Mouse (Mus musculus): ENCODE measurements around the gene Gm4922. TPM values are rescaled to one million over a fixed set of nuclear protein-coding genes. Genes with fewer than 3 reads are reported as not detected.
A peak's percentile ranks its signal among the peaks of the same experiment; 100 is the strongest.

Gm4922 gene
- polyA plus RNA-seq, 1 experiment from 2014 or later = not detected

- no peaks in the 10 kb centered on the region for H3K27me3 ChIP-seq (ENCODE audit: control insufficient read depth, insufficient read depth, low read length)
- 22% methylated on average over 5 of the region's 5 CpGs for WGBS
- no peaks in the 10 kb centered on the region for H3K36me3 ChIP-seq (ENCODE audit: control insufficient read depth, insufficient read depth, low read length)
- H3K4me2 ChIP-seq (ENCODE audit: low read length) = no peak overlapping the region
- no peak overlapping the region for H3K4me3 ChIP-seq (ENCODE audit: control insufficient read depth in 1 of 2, insufficient read depth in 1 of 2, low read depth in 1 of 2, low read length in 2 of 2)
- H3K9me3 ChIP-seq (ENCODE audit: control insufficient read depth, low read length) = no peaks in the 10 kb centered on the region
- no peak overlapping the region for H3K9ac ChIP-seq (ENCODE audit: low read length)
- H3K4me1 ChIP-seq (ENCODE audit: control insufficient read depth in 2 of 2, insufficient read depth in 2 of 2, low read length in 2 of 2) = peaks cover 7 to 25% of the 10 kb centered on the region in 2 experiments
- H3K27ac ChIP-seq (replicated peaks in 1 of 2; ENCODE audit: control insufficient read depth in 1 of 2, insufficient read depth in 1 of 2, low read depth in 2 of 2, low read length in 2 of 2) = no peak overlapping the region
- peak; percentile 75; the same call in 1 of the 2 replicates for ATAC-seq (ENCODE audit: insufficient number of reproducible peaks, insufficient read depth, low FRiP score, low read depth)
These were observed 30.0 kb upstream of the Gm4922 start for GRCm38 (mm10) chr10:18816560-18816959.

GRCm38 (mm10) chr10:18811751-18812150 is 25.2 kb upstream of the Gm4922 start:
- ATAC-seq (ENCODE audit: insufficient number of reproducible peaks, insufficient read depth, low FRiP score, low read depth) = peak; percentile 88
- Histone ChIP-seq H3K9ac (ENCODE audit: low read length) (no peak overlapping the region), H3K27me3 (ENCODE audit: control insufficient read depth, insufficient read depth, low read length) (no peaks in the 10 kb centered on the region), H3K4me1 (ENCODE audit: control insufficient read depth in 2 of 2, insufficient read depth in 2 of 2, low read length in 2 of 2) (peaks cover 5 to 24% of the 10 kb centered on the region in 2 experiments), H3K4me3 (ENCODE audit: control insufficient read depth in 1 of 2, insufficient read depth in 1 of 2, low read depth in 1 of 2, low read length in 2 of 2) (no peak overlapping the region), H3K27ac (replicated peaks in 1 of 2; ENCODE audit: control insufficient read depth in 1 of 2, insufficient read depth in 1 of 2, low read depth in 2 of 2, low read length in 2 of 2) (peak overlapping the region in 1 of 2 experiments; percentile 68; a peak in 3 of 4 replicates), H3K9me3 (ENCODE audit: control insufficient read depth, low read length) (no peaks in the 10 kb centered on the region), H3K36me3 (ENCODE audit: control insufficient read depth, insufficient read depth, low read length) (no peaks in the 10 kb centered on the region), H3K4me2 (ENCODE audit: low read length) (no peak overlapping the region)
- WGBS = 21% methylated on average over 2 of the region's 2 CpGs

- Histone ChIP-seq H3K9ac (ENCODE audit: low read length) (no peak overlapping the region), H3K4me1 (ENCODE audit: control insufficient read depth in 2 of 2, insufficient read depth in 2 of 2, low read length in 2 of 2) (no peaks in the 10 kb centered on the region), H3K36me3 (ENCODE audit: control insufficient read depth, insufficient read depth, low read length) (no peaks in the 10 kb centered on the region), H3K4me2 (ENCODE audit: low read length) (no peak overlapping the region), H3K27ac (replicated peaks in 1 of 2; ENCODE audit: control insufficient read depth in 1 of 2, insufficient read depth in 1 of 2, low read depth in 2 of 2, low read length in 2 of 2) (no peak overlapping the region), H3K9me3 (ENCODE audit: control insufficient read depth, low read length) (no peaks in the 10 kb centered on the region), H3K4me3 (ENCODE audit: control insufficient read depth in 1 of 2, insufficient read depth in 1 of 2, low read depth in 1 of 2, low read length in 2 of 2) (no peak overlapping the region), H3K27me3 (ENCODE audit: control insufficient read depth, insufficient read depth, low read length) (no peaks in the 10 kb centered on the region)
- ATAC-seq (ENCODE audit: insufficient number of reproducible peaks, insufficient read depth, low FRiP score, low read depth) = no peak
- whole genome bisulfite sequencing = 83% methylated on average over 4 of the region's 4 CpGs
These were observed 3.5 kb upstream of the Gm4922 start for GRCm38 (mm10) chr10:18790063-18790462.

- Histone ChIP-seq H3K27me3 (ENCODE audit: control insufficient read depth, insufficient read depth, low read length) (no peaks in the 10 kb centered on the region), H3K4me1 (ENCODE audit: control insufficient read depth in 2 of 2, insufficient read depth in 2 of 2, low read length in 2 of 2) (no peaks in the 10 kb centered on the region), H3K4me2 (ENCODE audit: low read length) (no peak overlapping the region), H3K4me3 (ENCODE audit: control insufficient read depth in 1 of 2, insufficient read depth in 1 of 2, low read depth in 1 of 2, low read length in 2 of 2) (no peak overlapping the region), H3K27ac (replicated peaks in 1 of 2; ENCODE audit: control insufficient read depth in 1 of 2, insufficient read depth in 1 of 2, low read depth in 2 of 2, low read length in 2 of 2) (no peak overlapping the region), H3K36me3 (ENCODE audit: control insufficient read depth, insufficient read depth, low read length) (no peaks in the 10 kb centered on the region), H3K9ac (ENCODE audit: low read length) (no peak overlapping the region), H3K9me3 (ENCODE audit: control insufficient read depth, low read length) (no peaks in the 10 kb centered on the region)
- 67% methylated on average over 1 of the region's 1 CpGs for WGBS
- no peak for ATAC-seq (ENCODE audit: insufficient number of reproducible peaks, insufficient read depth, low FRiP score, low read depth)
These were observed 2.0 kb upstream of the Gm4922 start for GRCm38 (mm10) chr10:18788601-18789000.

- H3K27me3 ChIP-seq (ENCODE audit: control insufficient read depth, insufficient read depth, low read length) = no peaks in the 10 kb centered on the region
- H3K4me2 ChIP-seq (ENCODE audit: low read length) = no peak overlapping the region
- H3K27ac ChIP-seq (replicated peaks in 1 of 2; ENCODE audit: control insufficient read depth in 1 of 2, insufficient read depth in 1 of 2, low read depth in 2 of 2, low read length in 2 of 2) = no peak overlapping the region
- H3K9me3 ChIP-seq (ENCODE audit: control insufficient read depth, low read length) = no peaks in the 10 kb centered on the region
- peaks cover 11 to 29% of the 10 kb centered on the region in 2 experiments for H3K4me1 ChIP-seq (ENCODE audit: control insufficient read depth in 2 of 2, insufficient read depth in 2 of 2, low read length in 2 of 2)
- ATAC-seq (ENCODE audit: insufficient number of reproducible peaks, insufficient read depth, low FRiP score, low read depth) = no peak
- no peak overlapping the region for H3K9ac ChIP-seq (ENCODE audit: low read length)
- no peak overlapping the region for H3K4me3 ChIP-seq (ENCODE audit: control insufficient read depth in 1 of 2, insufficient read depth in 1 of 2, low read depth in 1 of 2, low read length in 2 of 2)
- H3K36me3 ChIP-seq (ENCODE audit: control insufficient read depth, insufficient read depth, low read length) = no peaks in the 10 kb centered on the region
- 76% methylated on average over 3 of the region's 3 CpGs for WGBS
These were observed 9.0 kb downstream of the Gm4922 start for GRCm38 (mm10) chr10:18777546-18777945.

GRCm38 (mm10) chr10:18772537-18773179 is 13.9 kb downstream of the Gm4922 start:
- 45% methylated on average over 4 of the region's 4 CpGs for WGBS
- Histone ChIP-seq H3K4me3 (ENCODE audit: control insufficient read depth in 1 of 2, insufficient read depth in 1 of 2, low read depth in 1 of 2, low read length in 2 of 2) (no peak overlapping the region), H3K4me1 (ENCODE audit: control insufficient read depth in 2 of 2, insufficient read depth in 2 of 2, low read length in 2 of 2) (peaks cover 9 to 14% of the 10 kb centered on the region in 2 experiments), H3K4me2 (ENCODE audit: low read length) (no peak overlapping the region), H3K36me3 (ENCODE audit: control insufficient read depth, insufficient read depth, low read length) (no peaks in the 10 kb centered on the region), H3K27me3 (ENCODE audit: control insufficient read depth, insufficient read depth, low read length) (no peaks in the 10 kb centered on the region), H3K9me3 (ENCODE audit: control insufficient read depth, low read length) (no peaks in the 10 kb centered on the region), H3K9ac (ENCODE audit: low read length) (no peak overlapping the region), H3K27ac (replicated peaks in 1 of 2; ENCODE audit: control insufficient read depth in 1 of 2, insufficient read depth in 1 of 2, low read depth in 2 of 2, low read length in 2 of 2) (0 out of 4 replicates have a peak overlapping the region, but pooled peaks of 1 of the 2 experiments have one; percentile 9)
- no peak for ATAC-seq (ENCODE audit: insufficient number of reproducible peaks, insufficient read depth, low FRiP score, low read depth)

- Histone ChIP-seq H3K36me3 (ENCODE audit: control insufficient read depth, insufficient read depth, low read length) (no peaks in the 10 kb centered on the region), H3K4me2 (ENCODE audit: low read length) (no peak overlapping the region), H3K9me3 (ENCODE audit: control insufficient read depth, low read length) (peaks cover under 1% of the 10 kb centered on the region; the same call in 1 of the 2 replicates), H3K4me1 (ENCODE audit: control insufficient read depth in 2 of 2, insufficient read depth in 2 of 2, low read length in 2 of 2) (peaks cover 8 to 11% of the 10 kb centered on the region in 2 experiments), H3K4me3 (ENCODE audit: control insufficient read depth in 1 of 2, insufficient read depth in 1 of 2, low read depth in 1 of 2, low read length in 2 of 2) (no peak overlapping the region), H3K27ac (replicated peaks in 1 of 2; ENCODE audit: control insufficient read depth in 1 of 2, insufficient read depth in 1 of 2, low read depth in 2 of 2, low read length in 2 of 2) (no peak overlapping the region), H3K27me3 (ENCODE audit: control insufficient read depth, insufficient read depth, low read length) (no peaks in the 10 kb centered on the region), H3K9ac (ENCODE audit: low read length) (no peak overlapping the region)
- no peak for ATAC-seq (ENCODE audit: insufficient number of reproducible peaks, insufficient read depth, low FRiP score, low read depth)
- WGBS = 47% methylated on average over 5 of the region's 5 CpGs
These were observed 16.7 kb downstream of the Gm4922 start for GRCm38 (mm10) chr10:18769909-18770308.

GRCm38 (mm10) chr10:18760241-18760640 is 26.4 kb downstream of the Gm4922 start:
- H3K27me3 ChIP-seq (ENCODE audit: control insufficient read depth, insufficient read depth, low read length) = no peaks in the 10 kb centered on the region
- H3K4me3 ChIP-seq (ENCODE audit: control insufficient read depth in 1 of 2, insufficient read depth in 1 of 2, low read depth in 1 of 2, low read length in 2 of 2) = no peak overlapping the region
- 35% methylated on average over 2 of the region's 2 CpGs for WGBS
- H3K36me3 ChIP-seq (ENCODE audit: control insufficient read depth, insufficient read depth, low read length) = no peaks in the 10 kb centered on the region
- H3K9ac ChIP-seq (ENCODE audit: low read length) = no peak overlapping the region
- peaks cover 3% of the 10 kb centered on the region; the same call in 1 of the 2 replicates for H3K9me3 ChIP-seq (ENCODE audit: control insufficient read depth, low read length)
- ATAC-seq (ENCODE audit: insufficient number of reproducible peaks, insufficient read depth, low FRiP score, low read depth) = no peak
- H3K4me2 ChIP-seq (ENCODE audit: low read length) = no peak overlapping the region
- H3K27ac ChIP-seq (replicated peaks in 1 of 2; ENCODE audit: control insufficient read depth in 1 of 2, insufficient read depth in 1 of 2, low read depth in 2 of 2, low read length in 2 of 2) = no peak overlapping the region
- H3K4me1 ChIP-seq (ENCODE audit: control insufficient read depth in 2 of 2, insufficient read depth in 2 of 2, low read length in 2 of 2) = no peaks in the 10 kb centered on the region
